In genomic region chr10:85571456-85571855, GRCm38 (mm10) we compare ENCODE assay signal across 16 mouse cellular contexts.
"Had no signal": no experiment of that assay in that cellular context is flagged by ENCODE, and none has a peak within 500 bp of the region (broad histone marks: within the 10 kb centered on the region; RNA-seq: fewer than 3 reads in every experiment).

No protein-coding gene starts in this region.

- DNase-seq: lung, adult 18-20 months; lung, embryonic 14.5 days; lung, postnatal 10 days; lung, postnatal 4 days; midbrain, embryonic 14.5 days; retina, postnatal 1 day; right cerebral cortex, postnatal 14 days; thymus, adult 18-20 months; thymus, postnatal 14 days; thymus, postnatal 36 days had no signal

- H3K4me1 ChIP-seq: midbrain, embryonic 12.5 days; neural tube, embryonic 13.5 days; neural tube, embryonic 15.5 days; stomach, embryonic 15.5 days had no signal

- H3K9me3 ChIP-seq: midbrain, embryonic 12.5 days; stomach, embryonic 15.5 days had no signal

- H3K27me3 ChIP-seq: midbrain, embryonic 12.5 days; neural tube, embryonic 13.5 days; neural tube, embryonic 15.5 days; stomach, embryonic 15.5 days had no signal

- H3K36me3 ChIP-seq: midbrain, embryonic 10.5 days; midbrain, embryonic 12.5 days; neural tube, embryonic 13.5 days; neural tube, embryonic 15.5 days; stomach, embryonic 15.5 days had no signal

- H3K4me3 ChIP-seq: midbrain, embryonic 10.5 days; midbrain, embryonic 12.5 days; myocyte; neural tube, embryonic 13.5 days; neural tube, embryonic 15.5 days; stomach, embryonic 15.5 days had no signal
